Mouse (Mus musculus) forebrain, embryonic 11.5 days (tissue): Measurements from ENCODE around the gene Cdc37. TPM values are rescaled to one million over a fixed set of nuclear protein-coding genes. Genes with fewer than 3 reads are reported as not detected.

ENCODE experiments used
- ATAC-seq: fragments of 200-750 bp; cut with Nextera tagmentation; replicated peaks from 2 replicates; pipeline ENCODE4 v1.8.0; 2017; ENCODE audit warnings: moderate TSS enrichment; ENCODE audit not compliant: low FRiP score
- DNase-seq: peaks from one replicate; pipeline ENCODE4 v3.0.0-alpha.2; 2017; ENCODE audit warnings: low spot score
- H3K27ac ChIP-seq: fragments of 300-500 bp; sonication (generic); 2 replicates; pipeline ENCODE4 v1.5.1; 2014; ENCODE audit warnings: low read depth, low read length
- H3K27me3 ChIP-seq: fragments of 300-500 bp; sonication (generic); 2 replicates; pipeline ENCODE4 v1.6.1; 2014; ENCODE audit warnings: mild to moderate bottlenecking, low read length, mixed read lengths; ENCODE audit not compliant: control insufficient read depth, insufficient read depth
- H3K36me3 ChIP-seq: fragments of 300-500 bp; sonication (generic); 2 replicates; pipeline ENCODE4 v1.6.1; 2014; ENCODE audit warnings: mild to moderate bottlenecking, low read length, moderate library complexity, mixed read lengths; ENCODE audit not compliant: control insufficient read depth, insufficient read depth
- H3K4me1 ChIP-seq: fragments of 300-500 bp; sonication (generic); replicated peaks from 2 replicates; pipeline ENCODE4 v1.6.1; 2014; ENCODE audit warnings: low read length, mixed read lengths; ENCODE audit not compliant: control insufficient read depth, insufficient read depth
- H3K4me2 ChIP-seq: fragments of 300-500 bp; sonication (generic); 2 replicates; pipeline ENCODE4 v1.6.1; 2014; ENCODE audit warnings: low read depth, mild to moderate bottlenecking, low read length, moderate library complexity, mixed read lengths; ENCODE audit not compliant: severe bottlenecking
- H3K4me3 ChIP-seq: fragments of 300-500 bp; sonication (generic); 2 replicates; pipeline ENCODE4 v1.5.1; 2014; ENCODE audit warnings: low read depth, low read length
- H3K9ac ChIP-seq: fragments of 300-500 bp; sonication (generic); 2 replicates; pipeline ENCODE4 v1.6.1; 2014; ENCODE audit warnings: low read length
- H3K9me3 ChIP-seq: fragments of 300-500 bp; sonication (generic); 2 replicates; pipeline ENCODE4 v1.6.1; 2016; ENCODE audit warnings: low read length, mixed read lengths; ENCODE audit not compliant: control insufficient read depth
- WGBS: fragments of 180-500 bp; shearing (Covaris S2); extraction: QIAGEN DNeasy Blood & Tissue Kit; methylation state at CpG from one replicate; pipeline ENCODE4 v1.1.7; 2014; 5-methylcytosine and 5-hydroxymethylcytosine counted together
- polyA plus RNA-seq: library from polyadenylated mRNA; unstranded; fragments of >200 nt; fragmentation: Nextera tagmentation; extraction: Ambion mirVana; gene quantifications from 2 replicates; pipeline ENCODE4 v1.2.1, GENCODE M21; 2014

The Cdc37 gene
- polyA plus RNA-seq, 1 experiment from 2014 or later = 300 TPM

GRCm38 (mm10) chr9:21105760-21106564 is 43.8 kb downstream of the Cdc37 start:
- H3K4me3 ChIP-seq = no peak overlapping the region
- 79% methylated on average over 5 of the region's 5 CpGs for WGBS
- H3K27ac ChIP-seq = no peak overlapping the region

GRCm38 (mm10) chr9:21104814-21105213 is 45.0 kb downstream of the Cdc37 start:
- H3K9ac ChIP-seq = no peak overlapping the region
- no peak overlapping the region for H3K4me2 ChIP-seq
- no peaks in the 10 kb centered on the region for H3K27me3 ChIP-seq
- H3K9me3 ChIP-seq = no peaks in the 10 kb centered on the region
- H3K4me3 ChIP-seq = no peak overlapping the region
- 87% methylated on average over 6 of the region's 6 CpGs for WGBS
- no peak for ATAC-seq
- 0 out of 2 replicates have a peak, but pooled peaks cover 2% of the 10 kb centered on the region for H3K4me1 ChIP-seq
- no peaks in the 10 kb centered on the region for H3K36me3 ChIP-seq
- DNase-seq = no peak
- no peak overlapping the region for H3K27ac ChIP-seq

More at GRCm38 (mm10) chr9:21105760-21106564, 43.8 kb downstream of the Cdc37 start:
- ATAC-seq = no peak
- no peak overlapping the region for H3K4me2 ChIP-seq
- H3K4me1 ChIP-seq = no peaks in the 10 kb centered on the region
- no peaks in the 10 kb centered on the region for H3K9me3 ChIP-seq
- no peak overlapping the region for H3K9ac ChIP-seq
- H3K36me3 ChIP-seq = no peaks in the 10 kb centered on the region
- no peak for DNase-seq
- H3K27me3 ChIP-seq = no peaks in the 10 kb centered on the region

- Histone ChIP-seq H3K4me3 (no peak overlapping the region), H3K4me2 (no peak overlapping the region), H3K36me3 (no peaks in the 10 kb centered on the region), H3K27me3 (no peaks in the 10 kb centered on the region), H3K9me3 (no peaks in the 10 kb centered on the region), H3K27ac (no peak overlapping the region), H3K9ac (no peak overlapping the region), H3K4me1 (0 out of 2 replicates have a peak, but pooled peaks cover 2% of the 10 kb centered on the region)
- DNase-seq (no peak), ATAC-seq (no peak)
- 94% methylated on average over 2 of the region's 2 CpGs for WGBS
Measured at GRCm38 (mm10) chr9:21102076-21102475, 47.7 kb downstream of the Cdc37 start.

- H3K4me3 ChIP-seq = no peak overlapping the region
- 0 out of 2 replicates have a peak, but pooled peaks cover 2% of the 10 kb centered on the region for H3K4me1 ChIP-seq
- H3K27me3 ChIP-seq = no peaks in the 10 kb centered on the region
- no peak for DNase-seq
- no peak overlapping the region for H3K9ac ChIP-seq
- no peak for ATAC-seq
- H3K36me3 ChIP-seq = no peaks in the 10 kb centered on the region
- no peak overlapping the region for H3K27ac ChIP-seq
- no peak overlapping the region for H3K4me2 ChIP-seq
- no peaks in the 10 kb centered on the region for H3K9me3 ChIP-seq
- 52% methylated on average over 15 of the region's 15 CpGs for WGBS
Measured at GRCm38 (mm10) chr9:21100447-21101161, 49.2 kb downstream of the Cdc37 start.

- H3K9ac ChIP-seq = no peak overlapping the region
- 89% methylated on average over 8 of the region's 8 CpGs for WGBS
- no peaks in the 10 kb centered on the region for H3K9me3 ChIP-seq
- DNase-seq = no peak
- no peak overlapping the region for H3K27ac ChIP-seq
- no peaks in the 10 kb centered on the region for H3K27me3 ChIP-seq
- H3K4me3 ChIP-seq = no peak overlapping the region
- 0 out of 2 replicates have a peak, but pooled peaks cover 2% of the 10 kb centered on the region for H3K4me1 ChIP-seq
- ATAC-seq = no peak
- H3K36me3 ChIP-seq = no peaks in the 10 kb centered on the region; the same call in 1 of the 2 replicates
- no peak overlapping the region for H3K4me2 ChIP-seq
Measured at GRCm38 (mm10) chr9:21097793-21098192, 52.0 kb downstream of the Cdc37 start.

GRCm38 (mm10) chr9:21095958-21096357 is 53.8 kb downstream of the Cdc37 start:
- H3K9me3 ChIP-seq = no peaks in the 10 kb centered on the region
- no peak overlapping the region for H3K4me3 ChIP-seq
- H3K27ac ChIP-seq = no peak overlapping the region
- no peak overlapping the region for H3K9ac ChIP-seq
- H3K4me1 ChIP-seq = peaks cover 2% of the 10 kb centered on the region
- no peaks in the 10 kb centered on the region for H3K27me3 ChIP-seq
- no peaks in the 10 kb centered on the region; the same call in 1 of the 2 replicates for H3K36me3 ChIP-seq
- no peak for DNase-seq
- no peak for ATAC-seq
- 62% methylated on average over 4 of the region's 4 CpGs for WGBS
- no peak overlapping the region for H3K4me2 ChIP-seq

- no peaks in the 10 kb centered on the region for H3K9me3 ChIP-seq
- DNase-seq = no peak
- no peaks in the 10 kb centered on the region for H3K27me3 ChIP-seq
- no peak overlapping the region for H3K4me2 ChIP-seq
- no peak for ATAC-seq
- peaks cover 10% of the 10 kb centered on the region for H3K4me1 ChIP-seq
- no peak overlapping the region for H3K4me3 ChIP-seq
- H3K27ac ChIP-seq = no peak overlapping the region
- WGBS = 93% methylated on average over 9 of the region's 9 CpGs
- H3K9ac ChIP-seq = no peak overlapping the region
- H3K36me3 ChIP-seq = peaks cover 6% of the 10 kb centered on the region
Measured at GRCm38 (mm10) chr9:21093423-21093822, 56.4 kb downstream of the Cdc37 start.

- peak within 1 kb of the TSS; percentile 92 for H3K4me2 ChIP-seq
- peak within 1 kb of the TSS; percentile 82 for H3K27ac ChIP-seq
- peak; percentile 100 for ATAC-seq
- peak; percentile 99 for DNase-seq
- peaks cover 10% of the 10 kb centered on the region for H3K4me1 ChIP-seq
- H3K9ac ChIP-seq = peak within 1 kb of the TSS; percentile 82
- H3K27me3 ChIP-seq = no peaks in the 10 kb centered on the region
- H3K36me3 ChIP-seq = peaks cover 14% of the 10 kb centered on the region
- H3K9me3 ChIP-seq = no peaks in the 10 kb centered on the region
- WGBS = under 1% methylated on average over 54 of the region's 54 CpGs
- peak within 1 kb of the TSS; percentile 72 for H3K4me3 ChIP-seq
Measured at GRCm38 (mm10) chr9:21091707-21092320, 58.0 kb downstream of the Cdc37 start, which contains the start of the genes Gm38431 and Raver1. Gene Gm38431 (minus strand): TSS chr9:21091997. Gene Raver1 (minus strand): TSS chr9:21092008.
